Mouse (Mus musculus) neutrophil, adult 65 days (primary cell): ENCODE results near the gene Cmtm7. TPM values are rescaled to one million over a fixed set of nuclear protein-coding genes. Genes with fewer than 3 reads are reported as not detected.

Experiments used
- total RNA-seq: library from RNA; stranded (reverse); gene quantifications from 2 replicates; pipeline ENCODE4 v1.2.4, GENCODE M21; 2023

The Cmtm7 gene
- total RNA-seq: 185 and 189 TPM in 2 replicates

GRCm38 (mm10) chr9:114781526-114782212, at the start of gene Cmtm7:
Gene Cmtm7, minus strand, starts transcription at chr9:114781856.

GRCm38 (mm10) chr9:114731011-114731755, 50.5 kb downstream of the Cmtm7 start, which contains the start of gene Cmtm6:
Gene Cmtm6, plus strand, starts transcription at chr9:114731116.

Other genes starting within 250 kb of the Cmtm7 start
- not detected in 2 replicates for gene Trim71, start 217.5 kb downstream of the Cmtm7 start, total RNA-seq
- gene Cnot10, start 141.7 kb downstream of the Cmtm7 start, total RNA-seq: 58.9 and 64.5 TPM in 2 replicates
- gene Dync1li1, start 93.1 kb downstream of the Cmtm7 start, total RNA-seq: 50.9 and 60.9 TPM in 2 replicates
- gene Cmtm6, start 50.7 kb downstream of the Cmtm7 start, total RNA-seq: 205 and 260 TPM in 2 replicates
- gene Cmtm8, start 62.3 kb upstream of the Cmtm7 start, total RNA-seq: 0.88 and 1.7 TPM in 2 replicates
- gene Gpd1l, start 152.1 kb upstream of the Cmtm7 start, total RNA-seq: 23.6 and 30.4 TPM in 2 replicates
- not detected in 2 replicates for gene Osbpl10, start 196.7 kb upstream of the Cmtm7 start, total RNA-seq
- 25.2 and 34.0 TPM in 2 replicates for gene Rps27rt, start 200.9 kb upstream of the Cmtm7 start, total RNA-seq